In the genomic region with DNA sequence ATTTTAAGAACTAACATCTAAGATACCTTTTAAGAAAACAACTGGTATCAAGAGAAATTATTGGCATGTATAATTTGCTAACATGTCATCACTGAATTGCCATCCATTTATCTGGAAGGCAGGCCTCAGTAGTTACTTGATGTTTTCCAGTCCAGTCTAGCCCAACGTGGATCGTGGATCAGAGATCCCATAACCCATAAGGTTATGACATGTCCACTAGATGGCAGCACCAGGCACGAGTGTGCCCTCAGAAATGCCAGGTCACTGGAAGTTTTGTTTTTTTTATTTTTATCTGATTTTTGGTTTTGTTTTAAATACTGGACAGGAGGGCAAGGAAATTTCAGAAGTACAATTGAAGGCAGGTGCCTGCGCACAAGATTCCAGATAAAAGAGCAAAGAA, we compare ENCODE assay signal across 9 mouse cellular contexts.
DNase-seq lines count a peak whose midpoint lies in the region; ATAC-seq lines count a peak whose summit lies in the region.
"Had no signal": no experiment of that assay in that cellular context is flagged by ENCODE, and none has a peak within 500 bp of the region (broad histone marks: within the 10 kb centered on the region; RNA-seq: fewer than 3 reads in every experiment).

No protein-coding gene starts in this region.

- DNase-seq in hindbrain, embryonic 11.5 days (ENCODE audit: low spot score), result peak; percentile 75
- DNase-seq in CD4-positive helper T cell, adult 2 months (ENCODE audit: low read depth, low spot score), result peak; percentile 46
- peak; percentile 66 for DNase-seq in adrenal gland, adult 2 months
- DNase-seq in embryo, embryonic 9.5 days (ENCODE audit: extremely low spot score), result peak; percentile 54
- peak; percentile 84 for DNase-seq in midbrain, embryonic 14.5 days
- DNase-seq in thymus, postnatal 14 days, result peak; percentile 55

- no peak overlapping the region for H3K4me3 ChIP-seq in hindbrain, embryonic 11.5 days (ENCODE audit: low read depth, low read length)
- H3K4me3 ChIP-seq in hindbrain, embryonic 16.5 days (ENCODE audit: low read length), result no peak overlapping the region
- H3K4me3 ChIP-seq in kidney, embryonic 15.5 days (replicated peaks), result no peak overlapping the region
- H3K4me3 ChIP-seq in midbrain, embryonic 14.5 days (replicated peaks; ENCODE audit: low read depth, low read length), result no peak overlapping the region
- H3K4me3 ChIP-seq: erythroblast, embryonic 14.5 days had no signal

- peak; percentile 64; the same call in 1 of the 2 replicates for ATAC-seq in hindbrain, embryonic 11.5 days (ENCODE audit: low FRiP score)
- no peak for ATAC-seq in hindbrain, embryonic 16.5 days
- peak; percentile 74; the same call in 1 of the 2 replicates for ATAC-seq in kidney, embryonic 15.5 days (replicated peaks; ENCODE audit: low FRiP score)
- ATAC-seq in midbrain, embryonic 14.5 days (ENCODE audit: low FRiP score, low TSS enrichment), result no peak

- no peaks in the 10 kb centered on the region for H3K36me3 ChIP-seq in hindbrain, embryonic 11.5 days (ENCODE audit: control insufficient read depth, insufficient read depth, low read length)
- H3K36me3 ChIP-seq in hindbrain, embryonic 16.5 days (ENCODE audit: control insufficient read depth, insufficient read depth, low read length), result no peaks in the 10 kb centered on the region
- H3K36me3 ChIP-seq in kidney, embryonic 15.5 days, result no peaks in the 10 kb centered on the region
- no peaks in the 10 kb centered on the region for H3K36me3 ChIP-seq in midbrain, embryonic 14.5 days (ENCODE audit: control insufficient read depth, insufficient read depth, low read length)

- no peak overlapping the region for H3K9ac ChIP-seq in hindbrain, embryonic 11.5 days (ENCODE audit: low read depth, low read length)
- H3K9ac ChIP-seq in hindbrain, embryonic 16.5 days (ENCODE audit: low read depth, low read length), result no peak overlapping the region
- H3K9ac ChIP-seq in kidney, embryonic 15.5 days, result no peak overlapping the region
- H3K9ac ChIP-seq in midbrain, embryonic 14.5 days (replicated peaks; ENCODE audit: low read length), result no peak overlapping the region

- H3K9me3 ChIP-seq in hindbrain, embryonic 11.5 days (ENCODE audit: control insufficient read depth, low read length), result no peaks in the 10 kb centered on the region
- no peaks in the 10 kb centered on the region for H3K9me3 ChIP-seq in hindbrain, embryonic 16.5 days (ENCODE audit: control insufficient read depth, low read length)
- H3K9me3 ChIP-seq in kidney, embryonic 15.5 days (replicated peaks), result no peaks in the 10 kb centered on the region
- H3K9me3 ChIP-seq in midbrain, embryonic 14.5 days (ENCODE audit: control insufficient read depth, low read length), result no peaks in the 10 kb centered on the region

- WGBS in hindbrain, embryonic 11.5 days, result 38% methylated on average over 4 of the region's 4 CpGs
- WGBS in hindbrain, embryonic 16.5 days, result 22% methylated on average over 4 of the region's 4 CpGs
- WGBS in kidney, embryonic 15.5 days, result 30% methylated on average over 4 of the region's 4 CpGs
- WGBS in midbrain, embryonic 14.5 days, result 36% methylated on average over 4 of the region's 4 CpGs

- no peaks in the 10 kb centered on the region for H3K27me3 ChIP-seq in hindbrain, embryonic 11.5 days (ENCODE audit: control insufficient read depth, insufficient read depth, low read length)
- H3K27me3 ChIP-seq in hindbrain, embryonic 16.5 days (replicated peaks; ENCODE audit: control insufficient read depth, insufficient read depth, low read length), result no peaks in the 10 kb centered on the region
- no peaks in the 10 kb centered on the region for H3K27me3 ChIP-seq in kidney, embryonic 15.5 days
- H3K27me3 ChIP-seq in midbrain, embryonic 14.5 days (ENCODE audit: control insufficient read depth, insufficient read depth, low read length), result no peaks in the 10 kb centered on the region

- H3K27ac ChIP-seq in hindbrain, embryonic 11.5 days (ENCODE audit: low read depth, low read length), result no peak overlapping the region
- H3K27ac ChIP-seq in hindbrain, embryonic 16.5 days (ENCODE audit: low read depth, low read length), result no peak overlapping the region
- H3K27ac ChIP-seq in kidney, embryonic 15.5 days, result no peak overlapping the region
- no peak overlapping the region for H3K27ac ChIP-seq in midbrain, embryonic 14.5 days (replicated peaks; ENCODE audit: low read depth, low read length)

- no peaks in the 10 kb centered on the region for H3K4me1 ChIP-seq in hindbrain, embryonic 11.5 days (replicated peaks; ENCODE audit: control insufficient read depth, insufficient read depth, low read length)
- no peaks in the 10 kb centered on the region for H3K4me1 ChIP-seq in hindbrain, embryonic 16.5 days (ENCODE audit: control insufficient read depth, insufficient read depth, low read depth, low read length)
- no peaks in the 10 kb centered on the region for H3K4me1 ChIP-seq in kidney, embryonic 15.5 days
- no peaks in the 10 kb centered on the region for H3K4me1 ChIP-seq in midbrain, embryonic 14.5 days (ENCODE audit: control insufficient read depth, insufficient read depth, low read length)

- H3K4me2 ChIP-seq in hindbrain, embryonic 11.5 days (replicated peaks; ENCODE audit: low read depth, low read length), result no peak overlapping the region
- no peak overlapping the region for H3K4me2 ChIP-seq in hindbrain, embryonic 16.5 days (ENCODE audit: low read length)
- no peak overlapping the region for H3K4me2 ChIP-seq in kidney, embryonic 15.5 days
- H3K4me2 ChIP-seq in midbrain, embryonic 14.5 days (ENCODE audit: low read length), result no peak overlapping the region

Comparison
In these comparisons a context has a peak if more than half of its experiments do, and no peak if none do; other contexts are left out.
1. ATAC-seq: peak in hindbrain, embryonic 11.5 days (single experiment) and kidney, embryonic 15.5 days (single experiment); none in hindbrain, embryonic 16.5 days (single experiment) and midbrain, embryonic 14.5 days (single experiment).
2. Peak in every context shown above with its lines, with median percentiles within 50 percentile points of each other: DNase-seq.